Mouse (Mus musculus) cerebellum, postnatal 10 days (tissue): ENCODE data around the gene Spns3.

Experiments used
- DNase-seq, 2 experiments: peaks; one replicate each; pipeline ENCODE4 v3.0.0; 2021; ENCODE audit warnings: mixed read lengths in 2 of 2

Gene Spns3

DNA sequence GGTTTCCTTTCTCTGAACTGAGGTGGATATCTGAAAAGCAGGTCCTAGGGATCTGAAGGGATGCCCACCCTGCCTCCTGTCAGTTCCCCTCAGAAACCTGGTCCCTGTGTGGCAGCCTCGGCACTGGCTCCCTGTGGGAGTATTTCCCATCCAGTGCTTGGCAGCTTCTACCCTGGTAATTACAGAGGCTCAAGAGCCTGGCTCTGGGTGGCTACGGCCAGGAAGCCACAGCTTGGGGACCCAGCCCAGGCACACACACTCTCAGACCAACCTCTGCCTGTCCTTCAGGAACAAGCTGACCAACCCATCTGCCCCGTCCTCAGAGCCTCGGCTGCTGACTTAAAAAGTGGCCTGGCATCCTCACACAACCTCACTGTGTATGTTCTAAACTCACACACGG lies 69.0 kb downstream of the Spns3 start:
- no peak for DNase-seq

DNA sequence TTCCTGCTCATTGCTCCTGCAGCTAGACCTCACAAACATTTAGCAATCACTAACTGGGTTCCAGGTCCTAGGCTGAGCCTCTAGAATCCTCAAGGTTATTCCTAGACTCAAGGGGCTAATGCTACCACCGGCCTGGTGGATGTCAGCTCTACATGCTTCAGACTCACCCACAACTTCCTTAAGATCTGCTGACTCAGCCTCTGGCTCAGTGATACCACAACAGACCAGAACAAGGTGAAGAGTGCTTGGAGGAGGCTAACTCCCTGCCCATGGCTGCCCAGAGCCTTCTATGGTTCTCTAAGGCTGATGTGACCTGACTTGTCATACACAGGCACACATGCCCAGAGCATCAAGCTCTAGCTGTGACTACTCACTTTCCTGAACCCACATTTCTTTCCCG lies 70.8 kb downstream of the Spns3 start:
- DNase-seq, result no peak

DNA sequence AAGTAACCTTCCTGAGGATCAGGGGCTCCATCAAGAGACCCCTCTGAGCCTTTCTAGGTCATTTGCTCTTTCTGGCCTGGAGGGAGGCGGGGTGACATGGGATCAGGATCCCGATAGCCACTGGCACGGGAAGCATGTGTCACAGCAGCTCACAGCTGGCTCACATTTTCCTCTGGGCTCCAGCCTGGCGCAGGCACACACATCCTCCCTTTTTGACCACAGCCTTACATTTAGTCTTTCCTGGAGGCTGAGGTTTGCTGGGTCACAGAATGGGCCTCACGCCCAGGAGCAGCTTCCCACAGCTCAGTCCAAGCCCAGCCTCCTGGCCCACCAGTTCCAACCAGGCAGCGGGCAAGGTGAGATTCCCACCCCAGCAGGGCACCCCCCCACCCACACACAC lies 72.1 kb downstream of the Spns3 start:
- peak in 1 of 2 experiments; percentile 44 for DNase-seq

DNA sequence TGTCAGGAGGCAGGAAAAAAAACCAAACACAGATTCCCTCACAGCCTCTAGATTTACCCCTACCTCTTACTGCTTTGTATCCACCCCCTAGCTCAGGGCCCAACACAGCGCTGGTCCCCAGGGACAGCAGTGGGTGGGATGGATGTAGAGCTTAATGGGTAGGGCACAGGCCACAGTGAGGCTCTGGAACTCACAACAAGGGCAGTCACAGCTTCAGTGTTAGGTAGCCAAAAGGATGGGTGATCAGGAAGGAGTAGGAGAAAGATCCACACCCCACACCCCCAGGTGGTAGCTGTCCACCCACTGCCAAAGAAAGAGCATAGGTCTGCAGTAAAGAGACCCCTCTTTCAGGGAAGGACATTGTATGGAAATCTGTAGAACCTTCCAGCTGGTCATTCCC lies 72.7 kb downstream of the Spns3 start:
- DNase-seq, result no peak

DNA sequence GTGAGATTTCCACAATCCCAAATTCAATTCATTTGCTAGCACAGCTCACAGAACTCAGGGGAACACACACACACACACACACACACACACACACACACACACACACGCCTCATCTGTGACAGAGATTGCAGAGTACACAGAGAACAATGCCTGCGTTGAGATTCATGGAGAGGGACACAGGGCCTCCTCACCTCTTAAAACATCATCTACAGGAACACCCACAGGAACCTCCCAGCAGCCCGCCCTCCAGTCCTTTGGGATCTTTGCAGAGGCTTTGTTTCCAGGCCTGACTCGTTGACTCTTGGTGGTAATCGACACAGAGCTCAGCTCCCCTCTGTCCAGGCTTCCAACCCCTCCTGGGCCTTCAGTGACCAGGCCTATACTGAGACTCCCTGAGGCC lies 73.1 kb downstream of the Spns3 start:
- DNase-seq, result no peak

DNA sequence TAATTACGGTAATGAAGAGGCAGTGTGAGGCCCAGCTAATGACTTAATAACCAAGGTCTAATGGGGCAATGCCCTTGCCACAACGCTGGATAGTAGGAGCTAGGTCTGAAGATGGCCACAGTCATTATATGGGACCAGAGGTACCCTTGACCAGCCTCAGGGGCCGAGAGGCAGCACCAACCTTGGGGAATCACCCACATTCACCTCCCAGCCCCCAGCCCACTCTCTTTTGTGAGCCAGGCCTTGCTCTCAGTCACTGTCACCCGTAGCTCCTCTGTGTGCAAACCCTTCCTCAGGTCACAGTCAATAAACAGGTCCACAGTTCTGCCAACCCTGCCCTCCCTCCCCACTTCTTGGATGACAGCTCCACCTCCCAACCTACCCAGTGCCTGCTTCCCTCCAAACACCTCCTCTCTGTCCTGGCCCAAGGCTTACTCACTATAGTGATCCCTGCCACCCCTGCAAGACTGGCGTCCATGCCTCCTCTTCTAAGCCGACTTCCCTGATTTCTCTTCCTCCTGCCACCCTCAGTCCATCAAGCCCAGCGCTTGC lies 74.2 kb downstream of the Spns3 start:
- no peak for DNase-seq

DNA sequence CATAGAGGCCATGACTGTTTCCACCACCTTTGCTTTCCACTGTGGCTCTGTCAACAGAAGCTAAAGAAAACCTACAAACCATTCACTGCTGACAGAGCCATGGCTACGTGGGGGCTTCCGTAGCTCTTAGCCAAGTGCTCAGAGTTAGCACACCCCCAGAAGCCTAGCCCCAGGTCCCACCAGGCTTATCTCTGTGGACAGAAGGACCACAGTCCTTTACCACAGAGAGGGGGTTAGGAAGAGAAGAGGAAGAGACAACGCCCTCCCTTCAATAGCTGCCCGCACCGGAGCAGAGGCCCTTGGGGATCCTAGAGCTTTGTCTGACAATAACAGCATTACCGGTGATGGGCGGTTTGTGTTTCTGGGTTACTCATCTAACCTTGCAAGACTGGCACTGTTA lies 74.9 kb downstream of the Spns3 start:
- no peak for DNase-seq

DNA sequence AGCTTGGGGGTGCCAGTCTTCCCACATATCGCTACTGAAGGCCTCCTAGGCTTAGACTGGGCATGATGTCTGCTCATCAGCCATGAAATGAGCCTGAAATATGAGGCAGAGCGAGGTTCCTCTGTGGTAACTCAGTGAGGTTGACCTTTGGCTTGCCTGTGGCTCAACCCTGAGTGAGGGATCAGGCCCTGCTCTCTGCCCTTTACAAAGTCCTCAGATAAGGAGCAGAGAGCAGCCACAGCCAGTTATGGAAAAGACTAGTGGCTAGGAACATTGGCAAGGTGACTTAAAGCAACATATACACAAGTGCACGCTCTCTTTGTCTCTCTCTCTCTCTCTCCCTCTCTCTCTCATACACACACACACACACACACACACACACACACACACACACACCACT lies 75.4 kb downstream of the Spns3 start:
- DNase-seq, result no peak

DNA sequence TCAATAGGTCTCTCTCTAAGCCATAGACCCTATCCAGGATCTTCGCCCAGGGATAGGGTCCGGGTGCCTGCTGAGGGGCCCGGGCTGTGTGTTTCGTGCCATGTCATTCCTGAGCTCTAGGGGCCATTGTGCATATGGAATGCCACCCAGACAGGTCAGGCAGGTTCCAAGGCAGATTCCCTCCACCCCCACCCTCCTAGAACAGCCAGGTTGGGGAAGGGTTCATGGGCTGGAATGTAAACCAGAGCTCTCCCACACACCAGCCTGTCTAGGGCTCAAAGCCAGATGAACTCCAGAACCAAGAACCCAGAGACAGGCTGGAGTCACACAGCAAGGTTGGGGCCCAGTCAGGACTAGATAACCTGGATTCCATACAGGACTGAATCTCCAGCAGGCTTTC lies 76.8 kb downstream of the Spns3 start:
- DNase-seq, result no peak

DNA sequence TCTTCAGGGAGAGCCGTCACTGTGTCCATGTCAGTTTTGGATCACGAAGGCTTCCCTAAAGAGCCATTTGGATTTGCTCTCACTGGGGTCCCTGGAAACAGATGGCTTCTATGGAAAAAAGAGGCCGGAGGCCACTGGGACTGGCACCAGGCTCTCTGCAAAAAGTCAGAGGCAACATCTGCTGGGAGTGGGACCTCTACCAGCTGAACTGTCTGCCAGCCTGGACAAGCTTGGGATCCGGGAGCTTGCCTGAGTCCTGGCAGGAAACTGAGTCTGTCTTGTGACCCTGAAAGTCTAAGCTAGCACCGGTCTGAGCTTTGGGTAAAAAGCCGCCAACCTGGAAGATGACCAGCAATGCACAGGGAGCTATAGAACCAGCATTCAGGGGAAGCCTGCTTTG lies 78.9 kb downstream of the Spns3 start:
- DNase-seq, result peak; percentile 64 to 83

DNA sequence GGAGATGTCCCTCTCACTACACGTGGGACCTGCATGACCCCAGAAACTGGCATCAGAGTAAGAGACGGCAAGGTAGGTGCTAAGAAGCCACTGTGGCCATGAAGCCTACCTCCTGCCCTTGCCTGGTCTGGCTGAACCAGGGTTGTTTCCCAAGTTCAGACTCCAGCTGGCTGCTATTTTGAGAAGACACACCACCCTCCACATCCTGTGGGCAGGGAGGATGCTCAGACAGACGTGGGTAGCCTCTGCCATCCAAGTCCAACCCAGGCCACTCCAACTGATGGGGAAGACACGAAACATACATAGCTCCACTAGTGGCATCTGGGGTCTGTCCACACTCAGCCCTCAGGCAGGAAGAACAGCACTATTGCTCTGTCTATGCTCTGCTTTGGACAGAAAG lies 80.3 kb downstream of the Spns3 start:
- DNase-seq, result no peak

DNA sequence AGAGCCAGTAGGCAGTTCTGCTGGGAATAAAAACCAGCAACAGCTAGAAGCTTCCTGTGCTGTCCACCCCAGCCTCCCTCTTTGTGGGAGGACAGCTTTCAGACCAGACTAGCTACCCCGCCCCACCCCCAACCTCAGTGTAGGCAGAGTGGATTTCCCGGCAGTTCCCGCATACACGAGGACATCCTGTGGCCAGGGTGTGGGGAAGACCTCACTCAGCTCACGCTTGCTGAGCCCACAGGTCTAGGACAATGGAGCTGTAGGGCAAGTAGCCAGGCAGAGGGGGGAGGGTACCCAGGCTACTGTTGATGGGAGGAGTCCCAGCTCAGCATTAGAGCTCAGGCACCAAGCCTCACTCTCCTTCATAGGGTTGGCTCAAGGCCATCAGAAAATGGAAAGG lies 81.1 kb downstream of the Spns3 start:
- peak; percentile 79 to 83 for DNase-seq

DNA sequence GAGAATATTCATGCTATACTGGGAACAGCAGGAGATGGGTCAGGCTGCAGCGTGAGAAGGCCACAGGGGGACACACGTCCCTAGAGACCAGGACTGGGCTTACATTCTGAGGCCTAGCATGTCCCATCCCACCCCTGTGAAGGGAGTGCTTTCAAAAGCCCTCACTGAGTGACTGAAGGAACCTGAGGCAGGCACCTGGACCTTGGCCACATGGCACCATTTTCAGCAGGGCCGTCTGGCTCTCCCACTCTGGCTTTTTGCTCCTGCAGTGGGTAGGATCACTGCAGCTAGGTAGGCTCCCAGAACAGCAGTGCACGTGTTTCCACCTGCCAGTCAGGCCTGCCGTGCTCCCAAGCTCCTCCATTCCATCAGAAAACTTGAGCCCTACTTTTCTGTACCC lies 81.8 kb downstream of the Spns3 start:
- DNase-seq, result peak; percentile 81 to 83

DNA sequence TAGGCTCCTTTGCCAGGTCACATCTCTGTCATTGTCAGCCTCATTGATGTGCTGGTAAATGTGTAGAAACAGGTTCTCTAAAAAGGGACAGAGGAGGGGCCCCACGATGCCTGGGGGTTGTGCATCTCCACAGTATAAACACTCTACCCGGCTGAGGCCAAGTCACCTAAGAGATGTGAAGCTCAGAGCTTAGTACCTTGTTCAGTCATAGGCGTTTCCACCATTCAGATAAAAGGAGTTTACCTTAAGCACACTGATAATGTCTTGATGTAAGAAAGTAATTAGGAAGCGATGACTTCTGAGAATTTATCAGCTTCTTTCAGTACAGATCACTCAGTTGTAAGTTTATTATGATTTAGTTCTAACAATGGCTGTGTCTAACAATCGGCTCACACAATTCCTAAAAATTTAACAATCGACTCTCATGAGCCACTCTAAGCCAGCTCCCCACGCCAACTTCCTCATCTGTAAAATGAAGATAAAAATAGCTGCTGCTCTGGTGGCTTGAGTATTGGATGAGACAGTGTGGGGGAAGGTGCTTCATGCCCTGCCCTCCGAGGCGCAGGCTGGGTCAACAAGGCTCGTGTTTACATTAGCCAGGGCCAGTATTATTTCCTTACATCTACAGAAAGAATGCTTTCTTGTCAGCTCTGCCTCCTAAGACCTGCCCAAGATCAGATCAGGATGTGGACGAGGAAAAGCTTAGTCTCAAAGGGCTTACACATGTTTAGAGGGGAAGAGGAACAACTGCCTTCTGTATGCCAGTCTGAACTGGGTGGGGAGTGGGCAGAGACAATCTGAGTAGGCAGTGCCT lies 83.4 kb downstream of the Spns3 start:
- DNase-seq, result no peak

DNA sequence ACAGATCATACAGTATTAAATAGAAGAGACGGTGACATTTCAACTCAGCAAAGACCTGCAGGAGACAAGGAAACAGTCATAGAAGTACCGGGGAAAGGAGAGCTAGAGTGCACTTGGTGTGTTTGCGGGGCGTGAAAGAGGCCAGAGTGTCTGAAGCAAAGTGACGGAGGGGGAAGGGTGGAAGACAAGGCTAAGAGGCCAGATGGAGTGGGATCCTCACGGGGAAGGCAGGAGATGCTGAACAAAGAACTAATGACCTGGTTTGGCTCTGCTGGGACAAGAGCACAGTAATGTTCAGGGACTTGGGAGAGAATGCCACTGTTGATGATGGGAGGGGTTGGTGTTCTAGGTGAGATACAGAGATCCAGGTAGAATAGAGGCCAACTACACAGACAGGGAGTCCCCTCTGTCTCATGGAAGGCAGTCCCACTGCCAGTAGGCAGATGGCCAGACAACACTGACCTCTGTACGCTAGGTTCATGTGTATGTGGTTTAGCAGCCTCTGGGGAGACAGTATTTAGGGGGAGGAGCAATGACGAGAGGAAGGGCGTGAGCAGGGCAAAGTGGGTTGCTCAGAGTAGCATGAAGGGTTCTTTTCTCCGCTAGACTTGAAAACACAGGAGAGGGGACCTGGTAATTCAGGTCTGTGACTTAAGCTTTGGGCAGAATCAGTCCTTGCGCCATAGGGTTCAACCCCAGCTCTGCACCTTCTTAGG lies 84.2 kb downstream of the Spns3 start:
- DNase-seq, result peak; percentile 50 to 55

DNA sequence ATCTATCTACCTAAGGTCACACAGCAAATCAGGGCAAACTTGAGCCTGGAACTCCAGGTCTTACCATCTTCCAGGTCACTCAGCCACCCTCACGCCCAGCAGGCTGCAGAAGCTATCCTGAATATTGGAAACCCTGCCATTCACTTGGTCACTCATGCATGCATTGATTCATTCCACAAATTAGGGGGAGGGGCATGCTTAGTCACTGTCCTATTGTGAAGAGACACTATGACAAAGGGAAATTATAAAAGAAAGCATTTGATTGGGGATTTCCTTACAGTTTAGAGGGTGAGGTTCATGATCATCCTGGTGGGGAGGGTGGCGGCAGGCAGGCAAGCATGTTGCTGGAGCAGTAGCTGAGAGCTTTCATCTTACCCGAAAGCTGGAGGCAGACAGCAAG lies 85.5 kb downstream of the Spns3 start:
- no peak for DNase-seq

DNA sequence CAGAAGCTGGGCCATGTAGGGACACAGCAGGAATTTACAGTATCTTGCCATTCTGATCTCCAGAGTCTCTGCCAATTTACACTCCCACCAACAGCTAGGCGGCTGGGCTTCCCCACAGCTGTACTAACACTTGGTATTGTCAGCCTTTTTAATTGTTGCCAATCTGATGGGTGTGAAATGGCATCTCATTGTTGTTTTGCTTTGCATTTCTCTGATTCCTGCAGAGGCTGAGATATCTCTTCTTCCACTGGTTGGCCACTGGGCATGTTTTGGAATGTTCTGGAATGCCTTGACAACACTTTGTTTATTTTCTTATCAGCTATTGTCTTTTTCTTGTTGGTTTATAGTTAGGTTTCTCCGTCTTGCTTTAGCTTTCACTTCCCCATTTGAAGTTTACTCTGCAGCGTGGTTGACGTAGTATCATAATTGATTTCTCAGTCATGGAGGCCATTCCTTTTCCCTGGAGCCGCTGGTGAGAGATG lies 88.8 kb downstream of the Spns3 start:
- no peak for DNase-seq

DNA sequence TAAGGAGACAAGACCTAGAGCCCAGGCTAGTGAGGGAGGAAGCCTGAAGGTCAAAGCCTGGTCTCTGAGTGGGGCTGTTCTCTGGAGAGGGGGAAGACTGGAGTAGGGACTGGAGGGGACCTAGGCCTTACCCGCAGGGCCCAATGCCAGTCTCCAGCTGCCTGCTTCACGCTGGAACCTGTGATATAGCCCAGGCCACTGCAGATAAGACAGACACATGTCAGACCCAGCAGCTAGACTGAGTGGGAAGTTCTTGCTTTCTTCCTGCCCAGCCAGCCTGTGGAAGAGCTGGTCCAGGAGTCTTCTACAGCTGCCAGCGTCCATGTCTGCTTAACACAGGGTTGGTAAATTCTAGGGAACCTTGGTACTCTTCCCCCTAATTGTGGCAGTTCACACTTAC lies 91.8 kb downstream of the Spns3 start:
- no peak for DNase-seq

DNA sequence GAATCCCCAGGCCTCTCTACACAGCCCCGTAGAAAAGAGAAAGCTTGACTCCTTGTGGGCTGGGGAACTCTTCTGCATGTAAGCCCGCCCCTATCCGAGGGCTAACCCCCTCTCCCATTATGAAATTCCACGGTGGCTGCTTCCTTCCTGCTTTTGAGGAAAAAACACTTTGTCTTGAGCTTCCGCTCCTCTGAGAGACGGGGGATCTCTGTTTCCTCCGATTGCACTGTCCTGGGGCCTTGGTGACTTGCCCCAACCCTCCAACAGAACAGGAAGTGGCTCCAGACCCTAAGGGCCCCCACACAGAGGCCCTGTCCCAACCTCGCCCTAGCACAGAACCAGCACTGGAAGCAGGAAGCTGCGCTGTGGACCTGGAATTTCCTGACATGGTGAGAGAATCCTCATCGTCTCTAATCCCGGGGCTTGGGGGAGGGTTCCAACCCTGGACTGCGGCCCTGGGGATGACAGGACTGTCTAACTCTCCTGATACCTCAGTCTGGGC lies 92.3 kb downstream of the Spns3 start:
- no peak for DNase-seq

DNA sequence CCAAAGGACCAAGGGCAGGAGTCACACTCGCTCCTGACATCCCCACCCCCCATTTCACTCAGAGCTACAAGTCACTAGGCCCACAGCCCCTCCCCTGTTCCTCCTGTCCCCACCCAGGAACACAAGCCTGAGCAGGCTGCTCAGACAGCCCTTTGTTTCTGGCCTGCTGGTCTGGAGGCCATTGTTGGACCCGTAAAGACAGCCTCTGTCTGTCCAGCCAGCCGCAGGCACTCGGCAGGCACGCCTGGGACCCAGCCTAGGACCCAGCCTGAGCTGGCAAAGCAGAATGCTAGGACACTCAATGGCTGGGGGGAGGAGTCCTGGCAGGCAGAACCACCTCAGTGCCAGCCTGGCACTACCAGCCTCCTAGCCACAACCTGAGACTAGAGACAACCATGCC lies 94.6 kb downstream of the Spns3 start:
- peak; percentile 76 to 84 for DNase-seq

DNA sequence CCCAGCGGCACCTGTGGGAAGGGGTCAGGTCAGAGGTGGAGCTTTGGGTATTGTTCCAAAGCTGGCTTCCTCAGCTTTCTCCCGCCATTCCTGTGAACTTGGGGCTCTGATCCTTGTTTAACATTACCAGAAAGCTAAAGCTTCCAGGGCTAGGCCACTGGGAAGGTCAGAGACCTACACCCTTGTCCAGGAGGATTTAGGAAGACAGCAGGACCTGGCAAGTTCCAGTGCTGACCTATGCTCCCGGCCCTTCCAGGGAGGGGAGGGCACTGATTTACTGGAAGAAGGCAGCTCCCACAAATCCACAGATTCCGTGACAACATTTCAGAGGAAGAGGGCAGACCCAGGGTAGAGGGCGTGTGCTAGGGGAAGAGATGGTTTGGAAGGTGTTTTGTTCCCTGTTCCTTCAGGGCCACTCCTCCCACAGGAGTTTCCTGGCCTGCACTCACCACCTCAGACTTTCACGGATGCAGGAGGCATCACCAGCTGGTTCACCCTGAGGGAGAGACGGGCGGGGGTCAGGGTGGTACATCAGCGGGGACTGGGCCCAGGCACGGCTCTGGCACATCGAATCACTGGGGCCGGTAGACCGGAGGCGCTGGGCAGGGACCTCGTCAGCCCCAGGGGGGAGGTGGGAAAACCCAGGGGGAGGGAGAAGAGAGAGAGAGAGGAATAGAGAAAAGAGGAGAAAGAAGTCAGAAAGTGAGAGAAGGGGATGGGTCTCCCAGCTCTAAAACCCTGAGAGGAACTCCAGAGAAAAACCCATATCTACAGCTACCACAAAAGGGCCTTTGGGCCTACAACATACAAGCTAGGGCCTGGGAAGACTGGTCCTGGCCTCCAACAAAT lies 97.0 kb downstream of the Spns3 start:
- DNase-seq, result no peak

DNA sequence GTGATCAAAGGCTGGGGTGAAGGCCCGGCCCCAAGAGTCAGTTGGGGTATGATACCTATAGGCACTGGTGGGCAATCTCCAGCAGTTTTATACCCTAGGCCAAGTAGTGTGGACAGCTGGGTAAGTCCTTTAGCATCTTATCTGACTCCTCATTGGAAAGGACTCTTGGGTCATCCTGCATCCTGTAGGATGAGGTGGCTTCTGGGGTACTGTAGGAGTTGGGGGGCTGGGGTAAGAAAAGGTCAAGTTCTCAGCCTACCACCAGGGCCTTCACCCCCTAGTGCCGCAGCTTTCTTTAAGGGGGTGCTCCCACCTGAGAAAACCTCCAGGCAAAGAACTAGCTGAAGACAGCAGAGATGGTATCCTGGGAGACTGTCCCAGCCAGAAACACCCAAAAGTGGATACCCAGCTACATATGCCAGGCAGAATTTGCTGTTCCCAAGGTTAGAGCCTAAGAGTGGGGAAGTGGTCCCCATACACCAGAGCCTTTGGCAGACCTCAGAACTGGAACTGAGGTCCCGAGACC lies 98.1 kb downstream of the Spns3 start:
- no peak for DNase-seq

DNA sequence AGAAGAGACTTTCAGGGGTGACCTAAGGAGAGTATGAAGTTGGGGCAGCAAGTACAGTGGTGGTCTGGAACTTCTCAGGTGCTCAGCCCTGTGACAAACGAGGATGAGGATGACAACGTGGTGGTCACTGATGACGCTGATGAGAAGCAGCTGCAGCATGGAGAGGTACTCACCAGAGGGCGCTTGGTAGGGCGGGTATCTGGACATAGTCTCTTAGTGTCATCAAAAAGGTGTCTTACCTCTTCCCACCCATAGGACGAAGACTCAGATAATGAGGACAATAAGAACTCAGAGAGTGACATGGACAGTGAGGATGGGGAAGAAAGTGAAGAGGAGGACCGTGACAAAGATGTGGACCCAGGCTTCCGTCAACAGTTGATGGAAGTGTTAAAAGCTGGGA lies 102.8 kb downstream of the Spns3 start:
- peak in 1 of 2 experiments; percentile 43 for DNase-seq
